Mouse (Mus musculus) cerebellum, adult 18-20 months (tissue): ENCODE results near the gene Sinhcaf.
"Not testable (repeated sequence)": the region's sequence is repeated elsewhere in the genome, so short reads cannot be mapped to it uniquely, and the experiment has no call there.

ENCODE experiments used
- DNase-seq, 2 experiments: peaks; one replicate each; pipeline ENCODE4 v3.0.0; 2021

Sinhcaf gene

DNA sequence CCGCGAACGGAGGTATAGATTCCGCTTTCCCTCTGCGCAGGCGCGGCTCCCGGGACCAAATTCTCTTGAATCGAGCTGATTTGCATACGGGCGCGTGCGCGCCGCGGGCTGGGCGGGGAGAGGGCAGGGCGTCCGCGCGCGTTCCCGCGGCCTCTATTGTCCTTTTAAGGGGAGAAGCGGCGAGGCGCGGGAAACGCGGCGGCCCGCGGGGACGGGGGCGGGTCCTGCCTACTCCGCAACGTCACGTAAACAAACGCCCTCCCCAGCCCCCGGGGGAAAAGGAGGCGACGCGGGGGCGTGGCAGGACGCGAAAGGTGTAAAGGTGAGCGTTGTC lies at the start of gene Sinhcaf:
TSS of gene Sinhcaf (minus strand) at position 59 of the 334 bp plus-strand sequence.
- peak; percentile 98 to 99 for DNase-seq

DNA sequence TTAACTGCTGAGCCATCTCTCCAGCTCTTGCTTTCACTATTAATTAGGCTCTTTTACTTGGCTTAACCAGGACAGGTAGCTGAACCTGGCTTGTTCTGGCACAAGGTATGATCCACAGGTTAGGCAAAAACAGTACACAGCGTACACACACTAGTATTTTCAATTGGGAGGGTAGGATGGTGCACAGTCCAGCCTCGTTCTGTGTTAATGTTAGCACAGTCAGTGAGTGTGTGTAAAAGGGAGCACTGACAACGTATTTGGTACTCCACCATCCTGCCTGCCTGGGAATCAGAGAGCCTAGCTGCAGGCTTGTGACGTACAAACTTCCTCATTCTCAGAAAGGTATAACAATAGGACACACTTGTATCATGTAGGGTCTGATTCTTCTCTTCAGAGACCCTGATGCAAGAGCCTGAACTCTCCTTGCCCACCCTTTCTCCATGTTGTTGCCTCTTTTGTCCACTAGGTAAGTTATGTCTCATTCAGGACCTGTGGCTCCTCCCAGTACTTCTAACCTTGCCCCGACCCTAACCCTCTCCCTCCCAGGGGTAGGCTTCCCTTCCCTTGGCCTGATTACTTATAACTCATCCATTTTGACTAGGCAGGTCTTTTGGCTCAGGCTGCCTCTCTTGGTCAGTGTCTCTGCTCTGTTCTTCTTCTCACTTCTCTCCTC lies 48.2 kb upstream of the Sinhcaf start:
- DNase-seq = no peak

DNA sequence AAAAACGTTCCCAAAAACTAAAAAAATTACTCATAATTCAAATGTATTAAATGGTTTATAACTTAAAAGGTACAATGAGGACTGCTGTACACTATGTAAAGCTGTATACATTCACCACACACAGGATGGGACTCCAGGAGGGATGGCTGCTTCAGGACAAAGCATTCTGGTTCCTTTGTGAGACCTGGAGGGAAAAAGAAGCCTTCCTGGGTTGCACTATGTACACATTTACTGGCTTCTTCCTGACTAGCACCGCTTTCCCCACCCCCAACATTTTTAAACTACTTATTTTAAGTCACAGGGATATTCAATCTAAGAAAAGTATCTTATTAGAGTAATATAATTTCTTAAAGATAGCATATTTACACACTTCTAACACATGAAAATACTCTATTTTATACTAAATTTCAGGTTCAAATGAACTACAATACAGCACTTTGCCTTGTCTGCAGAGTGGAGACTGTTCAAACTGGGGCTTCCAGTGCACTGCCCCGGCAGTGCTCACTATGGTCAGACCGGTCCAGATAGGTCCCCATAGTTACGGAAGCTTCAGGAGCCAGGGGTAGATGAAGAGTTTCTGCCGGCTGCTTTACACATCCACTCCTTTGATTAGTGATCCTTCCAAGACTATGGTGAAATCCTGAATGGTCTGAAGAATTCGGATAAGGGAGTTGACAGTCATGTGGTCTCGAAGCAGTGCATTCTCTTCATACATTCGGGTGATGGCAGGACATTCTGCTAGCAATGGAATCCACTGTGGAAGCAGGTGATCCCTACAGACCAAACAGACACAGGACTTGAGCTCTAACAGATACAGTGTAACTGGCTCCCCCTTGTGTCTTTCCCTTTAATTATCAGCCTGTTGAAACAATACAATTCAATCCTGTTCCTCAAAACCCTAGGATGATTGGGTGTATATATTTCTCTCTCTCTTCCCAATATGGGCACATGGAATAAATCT lies 47.1 kb upstream of the Sinhcaf start:
- DNase-seq = peak in 1 of 2 experiments; percentile 10

DNA sequence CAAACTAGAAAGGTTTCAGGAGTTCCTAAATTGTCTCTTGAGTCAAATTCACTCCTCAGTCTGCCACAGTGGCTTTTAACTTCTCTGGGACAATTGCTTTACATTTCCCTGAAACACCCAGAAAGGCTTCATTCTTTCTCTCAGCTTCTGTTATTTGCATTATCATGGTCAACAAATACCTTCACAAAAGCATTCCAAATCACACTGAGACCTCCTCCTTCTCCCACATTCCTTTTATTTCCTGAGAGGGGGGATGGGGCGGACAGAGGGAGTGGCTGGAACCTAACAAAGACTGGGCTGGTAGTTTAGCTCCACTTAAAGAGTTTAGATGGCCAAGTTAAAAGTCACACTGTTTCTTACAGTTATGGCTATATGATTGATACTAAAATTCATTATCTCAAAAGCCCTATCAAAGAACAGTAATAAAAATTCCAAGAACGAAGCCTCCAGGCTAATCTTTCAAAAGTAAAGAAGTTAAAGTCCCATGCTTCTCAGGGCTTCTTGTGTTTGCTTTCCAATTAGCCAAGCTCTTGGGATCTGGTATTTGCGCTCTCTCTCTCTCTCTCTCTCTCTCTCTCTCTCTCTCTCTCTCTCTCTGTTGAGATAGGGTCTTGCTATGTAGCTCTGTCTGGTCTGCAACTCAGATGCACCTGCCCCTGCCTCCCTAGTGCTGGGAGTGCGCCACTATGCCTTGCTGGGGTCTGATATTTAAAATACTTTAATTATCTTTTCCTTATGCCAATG lies 46.3 kb upstream of the Sinhcaf start:
- no peak for DNase-seq

DNA sequence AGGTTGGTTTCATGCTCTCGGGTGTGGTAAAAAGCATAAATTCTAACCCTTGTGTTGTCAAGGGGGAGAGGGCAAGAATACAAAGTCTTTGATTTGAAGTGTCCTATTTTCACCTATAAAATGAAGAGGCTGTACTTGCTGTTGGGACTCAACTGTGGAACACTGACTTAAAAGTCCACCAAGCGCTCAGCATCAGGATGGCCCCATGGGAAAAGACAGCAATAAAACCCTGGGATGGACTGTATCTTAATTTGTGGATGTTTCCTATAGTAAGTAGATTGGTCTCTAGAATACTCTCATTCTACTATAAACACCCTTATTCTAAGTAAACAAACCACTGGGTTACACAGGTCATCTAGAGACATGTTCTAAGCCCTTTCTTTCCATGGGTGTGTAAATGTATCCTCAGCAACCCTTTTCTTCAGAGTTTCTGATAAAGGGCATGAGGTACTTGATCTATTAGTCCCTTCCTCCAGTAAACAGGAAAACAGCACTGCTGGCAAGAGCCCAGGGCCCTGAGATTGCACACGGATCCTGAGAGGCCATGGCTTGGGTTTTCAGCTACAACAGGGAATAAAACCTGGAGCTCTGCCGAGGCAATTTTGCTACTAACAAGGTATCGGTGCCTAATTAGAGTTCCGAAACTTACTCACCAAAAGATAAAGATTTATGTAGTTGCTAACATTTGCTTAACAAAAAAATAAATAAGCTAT lies 45.5 kb upstream of the Sinhcaf start:
- DNase-seq = no peak

DNA sequence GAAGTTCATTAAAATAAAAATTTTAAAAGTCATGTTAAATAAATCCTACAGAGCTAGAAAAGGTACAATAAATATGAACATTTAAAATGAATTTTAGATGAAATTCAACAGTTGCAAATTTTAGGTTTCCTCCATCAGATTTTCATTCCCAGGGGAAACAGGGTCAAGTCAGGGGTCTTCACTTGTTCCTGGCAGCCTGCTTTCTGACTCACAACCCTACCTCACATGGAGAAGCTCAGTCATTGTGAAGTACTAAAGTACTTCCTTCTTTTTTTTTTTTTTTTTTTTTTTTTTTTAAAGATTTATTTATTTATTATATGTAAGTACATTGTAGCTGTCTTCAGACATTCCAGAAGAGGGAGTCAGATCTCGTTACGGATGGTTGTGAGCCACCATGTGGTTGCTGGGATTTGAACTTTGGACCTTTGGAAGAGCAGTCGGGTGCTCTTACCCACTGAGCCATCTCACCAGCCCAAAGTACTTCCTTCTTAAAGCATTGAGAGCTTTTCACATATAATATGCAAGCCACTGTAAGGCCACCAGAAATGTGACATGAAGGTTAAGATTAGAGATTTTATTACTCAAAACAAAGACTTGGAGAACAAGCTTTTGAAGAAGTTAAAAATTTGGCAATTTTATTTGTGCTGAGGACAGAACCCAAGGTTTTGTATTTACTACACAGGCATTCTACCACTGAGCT lies 43.7 kb upstream of the Sinhcaf start:
- not testable (repeated sequence) for DNase-seq

DNA sequence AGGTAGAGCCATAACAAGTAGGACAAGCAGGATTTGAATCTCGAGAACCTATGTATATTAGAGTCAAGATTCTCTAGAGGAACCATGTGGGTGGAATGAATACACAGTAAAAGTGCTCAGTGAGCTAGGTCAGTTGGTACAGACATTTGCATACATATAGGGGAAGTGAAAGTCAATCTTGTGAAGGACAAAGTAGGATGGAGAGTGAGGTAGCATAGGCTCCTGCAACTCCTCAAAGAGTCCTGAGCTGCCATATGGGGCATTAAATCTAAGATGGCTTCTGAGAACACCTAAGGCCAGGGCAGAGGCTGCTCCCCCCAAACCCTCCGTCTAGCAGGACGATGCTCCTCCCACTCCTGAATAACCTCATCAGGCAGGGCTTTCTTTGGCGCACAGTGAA lies 39.7 kb upstream of the Sinhcaf start:
- no peak for DNase-seq

DNA sequence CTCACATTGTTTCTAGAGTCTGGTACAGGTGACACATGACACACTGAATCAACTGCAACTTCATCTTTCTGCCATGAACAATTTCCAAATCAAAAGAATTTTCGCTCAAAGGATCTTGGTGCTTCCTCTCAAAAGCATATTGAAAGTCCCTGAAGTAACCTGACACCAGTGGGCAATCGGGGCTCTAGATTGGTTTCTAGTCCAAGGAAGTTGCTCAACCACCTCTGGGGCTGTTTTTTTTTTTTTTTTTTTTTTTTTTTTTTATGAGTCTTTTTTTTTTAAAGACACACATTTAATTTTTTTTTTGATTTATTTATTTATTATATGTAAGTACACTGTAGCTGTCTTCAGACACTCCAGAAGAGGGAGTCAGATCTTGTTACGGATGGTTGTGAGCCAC lies 34.2 kb upstream of the Sinhcaf start:
- DNase-seq = no peak

DNA sequence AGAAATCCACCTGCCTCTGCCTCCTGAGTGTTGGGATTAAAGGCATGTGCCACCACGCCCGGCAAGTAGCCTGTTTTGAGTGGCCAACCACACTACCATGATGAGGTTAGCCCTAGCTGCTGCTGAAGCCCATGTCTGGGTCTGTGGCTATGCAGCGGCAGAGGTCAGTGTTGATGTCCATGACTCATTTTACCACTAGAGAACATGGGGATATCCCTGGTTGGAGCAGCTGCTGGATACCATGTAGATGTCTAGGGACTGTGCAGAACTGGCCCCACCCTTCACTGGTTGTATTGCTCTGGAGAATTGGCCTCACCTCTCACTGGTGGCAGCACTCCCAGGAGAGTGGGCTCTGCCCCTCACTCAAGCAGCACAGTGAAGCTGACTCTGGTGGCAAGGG lies 28.8 kb upstream of the Sinhcaf start:
- DNase-seq = no peak

DNA sequence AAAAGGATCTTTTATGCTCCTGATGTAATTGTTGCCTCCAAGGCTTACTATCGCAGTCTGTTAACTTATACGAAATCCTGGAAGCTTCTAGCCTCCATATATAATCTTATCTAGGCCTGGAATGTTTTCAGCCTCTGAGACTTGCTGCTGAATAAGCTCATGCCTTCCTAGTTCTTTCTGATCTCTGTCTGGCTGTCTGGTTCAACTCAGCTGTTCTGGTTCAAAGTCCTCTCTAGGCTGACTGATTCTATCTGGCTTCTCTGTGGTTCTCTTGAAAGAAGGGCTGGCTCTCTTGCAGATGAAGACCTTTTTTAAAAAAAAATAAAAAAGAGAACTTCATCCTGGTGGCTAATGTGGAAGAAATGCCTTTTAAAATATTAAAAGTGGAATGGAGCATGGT lies 26.6 kb upstream of the Sinhcaf start:
- no peak for DNase-seq

DNA sequence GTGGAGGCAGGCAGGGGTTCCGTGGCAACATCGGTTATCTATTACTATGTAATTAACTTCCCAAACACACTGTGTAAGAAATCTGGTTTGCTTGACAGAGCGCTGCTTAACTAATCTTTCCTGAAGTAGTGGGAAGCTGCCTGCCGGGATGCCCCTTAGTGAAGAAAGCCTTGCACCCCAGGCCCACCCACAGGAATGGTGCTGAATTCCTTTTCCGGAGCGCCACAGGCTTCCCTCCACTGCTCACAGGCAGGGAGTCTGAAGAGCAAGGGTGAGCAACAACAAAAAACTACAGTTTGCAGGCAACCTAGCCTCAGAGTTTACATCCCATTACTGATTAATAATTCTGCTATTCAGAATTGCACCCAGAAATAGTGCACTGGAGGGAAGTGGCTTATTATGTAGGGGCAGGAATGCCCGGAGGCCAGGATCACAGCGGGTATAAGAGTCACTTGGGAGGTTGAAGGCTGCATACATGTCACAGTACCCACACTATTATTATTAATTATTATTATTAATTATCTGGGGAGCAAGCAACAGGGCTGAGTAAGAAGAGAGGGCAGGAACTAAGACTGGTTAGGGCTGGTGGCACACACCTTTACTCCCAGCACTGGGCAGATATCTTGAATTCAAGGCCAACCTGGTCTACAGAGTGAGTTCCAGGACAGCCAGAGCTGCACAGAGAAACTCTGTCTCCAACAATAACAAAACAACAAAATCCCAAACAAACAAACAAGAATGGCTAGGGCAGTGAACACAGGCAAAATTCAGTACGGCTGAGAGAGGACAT lies 26.0 kb upstream of the Sinhcaf start:
- no peak for DNase-seq

DNA sequence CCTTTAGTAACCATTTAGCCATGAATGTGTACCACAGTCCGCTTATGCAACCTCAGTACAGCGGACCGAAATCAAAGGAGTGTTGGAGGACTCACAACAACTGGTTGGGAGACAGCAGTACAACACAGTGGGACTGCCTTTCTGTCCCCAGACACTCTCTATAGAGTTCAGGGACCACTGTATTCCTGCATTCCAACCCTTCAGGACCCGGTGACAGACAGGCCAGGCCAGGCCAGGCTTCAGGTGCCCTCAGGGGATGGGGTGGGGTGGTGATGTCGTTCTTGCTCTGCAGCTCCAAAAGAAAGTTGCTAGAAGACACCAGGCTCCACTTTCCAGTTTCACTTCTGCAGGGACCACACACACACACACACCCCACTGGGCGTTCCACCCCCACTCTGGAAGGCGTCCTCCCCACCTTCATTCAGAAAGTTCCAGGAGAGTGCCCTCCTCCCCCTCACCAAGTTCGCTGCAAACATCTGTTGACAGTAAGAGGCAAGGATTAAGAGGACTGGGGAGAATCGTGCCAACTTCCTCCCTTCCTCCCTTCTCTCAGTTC lies 25.2 kb upstream of the Sinhcaf start:
- no peak for DNase-seq

DNA sequence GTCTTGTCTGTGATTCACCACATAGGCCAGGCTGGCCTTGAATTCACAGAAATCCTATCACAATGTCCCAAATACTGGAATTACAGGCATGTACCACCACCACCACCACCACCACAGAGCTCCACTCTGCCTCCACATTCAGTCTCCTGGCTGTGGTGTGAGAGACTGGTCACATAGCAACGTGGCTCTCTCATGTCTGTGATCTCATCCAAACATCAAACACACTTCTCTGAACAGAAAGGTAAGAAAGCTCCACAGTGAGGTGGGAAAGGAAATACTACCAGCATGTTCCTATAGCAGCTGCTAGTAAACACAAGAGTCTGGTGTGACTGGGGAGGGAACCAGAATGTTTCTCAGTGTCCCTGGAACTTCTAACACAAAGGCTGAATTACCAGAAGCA lies 15.0 kb upstream of the Sinhcaf start:
- no peak for DNase-seq

DNA sequence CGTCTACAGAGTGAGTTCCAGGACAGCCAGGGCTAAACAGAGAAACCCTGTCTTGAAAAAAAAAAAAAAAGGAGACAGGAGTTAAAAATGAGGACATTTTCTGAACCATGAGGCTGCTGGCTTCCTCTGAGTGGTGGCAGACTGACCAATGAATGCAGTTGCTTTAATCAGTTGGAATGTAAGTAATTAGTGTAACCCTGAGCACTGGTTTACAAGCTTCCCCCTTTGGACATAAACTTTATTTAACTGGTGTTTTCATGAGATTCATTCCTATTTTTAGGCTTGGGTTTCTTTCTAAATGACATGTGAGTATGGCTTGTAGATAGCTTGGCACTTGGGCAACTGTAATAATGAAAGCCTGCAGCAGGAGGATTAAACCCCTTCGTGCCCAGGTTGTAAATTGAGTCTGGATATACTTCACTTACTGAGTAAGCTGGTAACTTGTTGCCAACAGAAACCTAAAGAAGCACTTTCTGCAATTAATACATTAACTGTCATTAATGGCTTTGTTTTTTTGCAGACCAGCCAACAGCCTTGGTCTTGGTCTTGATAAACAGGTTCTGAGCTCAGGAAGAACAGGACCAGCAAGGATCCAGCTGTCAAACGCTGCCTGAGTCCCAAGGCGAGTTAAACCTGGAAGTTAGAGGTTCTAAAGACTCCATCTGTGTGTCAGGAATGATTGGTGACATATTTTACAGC lies 13.4 kb upstream of the Sinhcaf start:
- no peak for DNase-seq

DNA sequence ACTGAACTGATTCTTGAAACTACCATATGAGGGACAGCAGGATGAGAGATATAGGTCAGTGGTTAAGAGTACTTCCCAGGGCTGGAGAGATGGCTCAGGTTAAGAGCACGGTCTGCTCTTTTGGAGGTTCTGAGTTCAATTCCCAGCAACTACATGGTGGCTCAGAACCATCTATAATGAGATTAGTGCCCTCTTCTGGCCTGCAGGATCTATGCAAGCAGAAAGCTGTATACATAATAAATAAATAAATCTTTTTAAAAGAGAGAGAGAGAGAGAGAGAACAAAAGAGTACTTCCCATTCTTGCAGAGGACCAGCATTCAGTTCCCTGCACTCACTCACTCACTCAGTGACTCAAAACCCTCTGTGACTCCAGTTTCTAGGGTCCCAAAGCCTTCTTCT lies 12.4 kb upstream of the Sinhcaf start:
- no peak for DNase-seq

DNA sequence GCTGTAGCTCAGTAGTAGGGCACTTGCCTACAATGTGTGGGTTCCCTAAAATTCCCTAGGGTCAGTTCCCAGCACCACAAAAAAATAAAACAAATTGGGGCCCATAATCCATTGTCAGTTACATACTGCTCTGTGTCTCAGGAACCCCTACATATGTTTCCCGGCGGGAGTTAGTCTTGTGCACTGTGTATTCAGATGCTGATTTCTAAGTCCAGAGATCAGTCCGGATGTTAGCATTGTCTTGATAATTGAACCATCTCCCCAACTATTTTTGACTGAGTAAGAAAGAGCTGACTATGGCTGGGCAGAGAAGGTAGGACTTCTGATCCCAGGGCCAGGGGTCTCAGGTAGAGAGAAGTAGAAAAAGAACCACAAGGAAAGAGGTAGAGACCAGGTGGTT lies 10.8 kb upstream of the Sinhcaf start:
- DNase-seq = no peak

DNA sequence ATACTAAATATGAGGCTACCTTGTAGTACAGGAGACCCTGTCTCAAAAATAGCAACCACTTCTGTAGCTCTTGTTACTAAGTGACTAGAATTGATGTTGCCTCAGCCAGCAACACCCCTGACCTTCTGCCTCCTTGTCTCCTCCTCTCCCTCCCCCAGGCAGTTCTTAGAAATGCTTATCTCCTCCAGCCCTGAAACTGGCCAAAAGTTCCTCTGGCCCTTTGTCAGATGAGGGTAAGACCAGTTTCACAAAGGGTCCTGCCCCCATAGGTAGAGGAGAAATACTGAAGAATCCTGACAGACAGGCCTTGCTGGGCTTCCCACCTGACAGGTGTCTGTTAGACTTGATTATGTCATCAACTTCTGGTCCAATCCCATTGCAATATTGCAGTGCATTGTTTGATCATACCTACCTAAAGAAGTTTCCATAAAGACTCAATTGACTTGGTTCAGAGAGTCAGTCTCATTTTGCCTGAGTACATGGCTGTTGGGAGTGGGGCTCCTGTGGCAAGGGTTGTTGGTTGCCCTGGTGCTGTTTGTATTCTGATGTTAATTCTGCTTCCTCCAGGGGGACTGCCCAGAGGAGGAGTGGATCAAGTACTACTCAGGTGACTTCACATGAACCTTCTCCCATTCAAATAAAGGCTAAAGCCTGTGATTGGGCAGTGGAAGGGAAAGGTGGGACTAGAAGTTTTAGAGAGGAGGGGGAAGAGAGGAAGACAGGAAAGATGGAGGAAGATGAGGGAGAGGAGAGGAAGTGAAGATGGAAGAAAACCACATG lies 9.6 kb upstream of the Sinhcaf start:
- no peak for DNase-seq

DNA sequence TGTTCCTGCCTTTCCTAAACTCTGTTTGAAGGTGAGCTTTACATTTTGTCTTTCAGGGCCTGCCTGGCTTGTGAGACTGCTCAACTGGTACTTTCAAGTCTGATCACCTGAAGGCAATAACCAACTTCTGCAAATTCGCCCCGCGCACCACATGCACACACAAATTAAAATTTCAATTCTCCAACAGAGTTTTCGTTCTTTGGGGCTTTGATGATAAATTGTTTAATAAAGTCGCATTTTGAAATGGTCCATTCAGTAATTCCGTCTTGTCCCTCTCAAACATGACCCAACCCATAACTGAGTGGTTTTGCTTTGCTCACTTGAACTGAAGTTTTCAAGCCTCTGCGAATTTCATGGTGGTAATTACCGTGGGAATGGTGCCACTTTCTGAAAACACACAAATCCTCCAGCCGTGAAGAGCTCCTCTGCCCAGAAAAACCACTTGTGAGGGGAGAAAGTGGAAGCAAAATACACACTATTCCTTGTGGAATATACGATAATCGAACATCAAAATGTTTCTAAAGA lies 676 bp upstream of the Sinhcaf start:
- DNase-seq = peak in 1 of 2 experiments; percentile 6
